Mouse (Mus musculus): ENCODE measurements around the gene Mip. TPM values are rescaled to one million over a fixed set of nuclear protein-coding genes. Genes with fewer than 3 reads are reported as not detected.

Gene Mip
- total RNA-seq (2012; rRNA removed): not detected in 2 replicates
- not detected in 2 replicates for total RNA-seq (2014; rRNA removed)
- polyA plus RNA-seq (2012; ENCODE audit: insufficient read length, low read depth): not detected in 2 replicates

- H3K27ac ChIP-seq (ENCODE audit: insufficient read depth, low read depth): no peak within 1 kb of the TSS
- H3K4me1 ChIP-seq (ENCODE audit: control insufficient read depth in 1 of 2, insufficient read depth in 2 of 2): peaks cover under 1 to 2% of the 10 kb centered on the region in 2 experiments; a peak in 3 of 4 replicates
- in situ Hi-C loops (cut with MboI; ENCODE audit: low pct_ligation_motif_present, low pct_unique_long_range_greater_than_20kb, low sequenced_read_pairs) (no loop called here), dilution Hi-C loops (cut with MboI; ENCODE audit: extremely low pct_ligation_motif_present, extremely low pct_unique_long_range_greater_than_20kb, low sequenced_read_pairs) (no loop called here)
- no peaks in the 10 kb centered on the region for H3K27me3 ChIP-seq (replicated peaks)
- no peak for DNase-seq (ENCODE audit: extremely low read depth)
- H3K36me3 ChIP-seq (replicated peaks in 1 of 2; ENCODE audit: control insufficient read depth in 1 of 2, insufficient read depth in 1 of 2, low read length in 1 of 2): no peaks in the 10 kb centered on the region
- H3K4me2 ChIP-seq (ENCODE audit: insufficient read depth, low read depth, poor library complexity, severe bottlenecking): no peak within 1 kb of the TSS
- no peak within 1 kb of the TSS for H3K4me3 ChIP-seq (replicated peaks in 1 of 3; ENCODE audit: low read depth in 2 of 3, low read length in 2 of 3, poor library complexity in 1 of 3)
- H3K79me2 ChIP-seq (replicated peaks; ENCODE audit: control insufficient read depth, extremely low read depth, insufficient read depth, poor library complexity, severe bottlenecking): no peaks in the 10 kb centered on the region
- no peak within 1 kb of the TSS for H3K9ac ChIP-seq (ENCODE audit: insufficient read depth, low read depth)
- H3K9me3 ChIP-seq (replicated peaks; ENCODE audit: low read length): no peaks in the 10 kb centered on the region
- TF ChIP-seq BHLHE40 (IDR thresholded peaks at IDR 0.05; ENCODE audit: low read depth, low read length) (no peak), ELF1 (IDR thresholded peaks at IDR 0.05; ENCODE audit: low read depth, low read length) (no peak), ZNF384 (IDR thresholded peaks at IDR 0.05; ENCODE audit: low read depth, low read length) (no peak), CHD1 (IDR thresholded peaks at IDR 0.05; ENCODE audit: low read depth, low read length) (no peak), CTCF (conservative IDR thresholded peaks at IDR 0.05 in 1 of 2, IDR thresholded peaks at IDR 0.05 in 1 of 2; ENCODE audit: low read depth in 2 of 2, low read length in 2 of 2) (no peak), ZMIZ1 (IDR thresholded peaks at IDR 0.05; ENCODE audit: low read depth, low read length) (no peak), ZKSCAN1 (IDR thresholded peaks at IDR 0.05; ENCODE audit: borderline replicate concordance, low read depth, low read length) (no peak), MAFK (IDR thresholded peaks at IDR 0.05; ENCODE audit: insufficient replicate concordance, low read length) (no peak), MXI1 (IDR thresholded peaks at IDR 0.05; ENCODE audit: low read depth, low read length) (no peak), POLR2A (IDR thresholded peaks at IDR 0.05; ENCODE audit: low read depth, low read length) (no peak), JUN (IDR thresholded peaks at IDR 0.05; ENCODE audit: insufficient read depth, low read depth, low read length) (no peak), MYC (IDR thresholded peaks at IDR 0.05; ENCODE audit: low read depth, low read length) (no peak)
Observed at GRCm38 (mm10) chr10:128225538-128225937, at the start of gene Mip. Gene Mip (plus strand): TSS chr10:128225838.

- H3K4me1 ChIP-seq (ENCODE audit: control insufficient read depth in 1 of 2, insufficient read depth in 2 of 2): peaks cover 3 to 23% of the 10 kb centered on the region in 2 experiments; a peak in 3 of 4 replicates
- H3K4me2 ChIP-seq (ENCODE audit: insufficient read depth, low read depth, poor library complexity, severe bottlenecking): peak overlapping the region; percentile 76
- H3K9ac ChIP-seq (ENCODE audit: insufficient read depth, low read depth): peak overlapping the region; percentile 58
- in situ Hi-C loops (cut with MboI; ENCODE audit: low pct_ligation_motif_present, low pct_unique_long_range_greater_than_20kb, low sequenced_read_pairs) (loop anchor here (25.0 kb wide), 1 partner anchor 239 kb away; no protein-coding TSS in a partner anchor), dilution Hi-C loops (cut with MboI; ENCODE audit: extremely low pct_ligation_motif_present, extremely low pct_unique_long_range_greater_than_20kb, low sequenced_read_pairs) (no loop called here)
- no peaks in the 10 kb centered on the region for H3K27me3 ChIP-seq (replicated peaks)
- peak overlapping the region; percentile 63 to 91 (median 72) for H3K4me3 ChIP-seq (replicated peaks in 1 of 3; ENCODE audit: low read depth in 2 of 3, low read length in 2 of 3, poor library complexity in 1 of 3)
- peaks cover 7% of the 10 kb centered on the region; the same call in 1 of the 2 replicates for H3K79me2 ChIP-seq (replicated peaks; ENCODE audit: control insufficient read depth, extremely low read depth, insufficient read depth, poor library complexity, severe bottlenecking)
- TF ChIP-seq JUND (conservative IDR thresholded peaks at IDR 0.05; ENCODE audit: low read depth, low read length) (peak; percentile 71), MAZ (IDR thresholded peaks at IDR 0.05; ENCODE audit: low read depth, low read length) (peak; percentile 95), BHLHE40 (IDR thresholded peaks at IDR 0.05; ENCODE audit: low read depth, low read length) (0 out of 2 replicates have a peak, but pooled peaks have one; percentile 38), MYC (IDR thresholded peaks at IDR 0.05; ENCODE audit: low read depth, low read length) (peak; percentile 72), EP300 (IDR thresholded peaks at IDR 0.05; ENCODE audit: low read length) (no peak), KAT2A (IDR thresholded peaks at IDR 0.05; ENCODE audit: insufficient replicate concordance, low read length) (no peak), IRF4 (IDR thresholded peaks at IDR 0.05; ENCODE audit: low read depth, low read length) (peak; percentile 75; the same call in 1 of the 2 replicates), MXI1 (IDR thresholded peaks at IDR 0.05; ENCODE audit: low read depth, low read length) (peak; percentile 24), JUN (IDR thresholded peaks at IDR 0.05; ENCODE audit: insufficient read depth, low read depth, low read length) (peak; percentile 37; the same call in 1 of the 2 replicates), POLR2A (IDR thresholded peaks at IDR 0.05; ENCODE audit: low read depth, low read length) (peak; percentile 48; the same call in 1 of the 2 replicates), TBP (conservative IDR thresholded peaks at IDR 0.05; ENCODE audit: low read depth, low read length) (peak; percentile 83), NELFE (IDR thresholded peaks at IDR 0.05; ENCODE audit: low read depth, low read length) (no peak), ZNF384 (IDR thresholded peaks at IDR 0.05; ENCODE audit: low read depth, low read length) (no peak; the same call in 1 of the 2 replicates), ZKSCAN1 (IDR thresholded peaks at IDR 0.05; ENCODE audit: borderline replicate concordance, low read depth, low read length) (no peak), E2F4 (IDR thresholded peaks at IDR 0.05; ENCODE audit: insufficient replicate concordance, low read depth, low read length) (0 out of 2 replicates have a peak, but pooled peaks have one; percentile 34), ETS1 (conservative IDR thresholded peaks at IDR 0.05; ENCODE audit: low read depth, low read length) (peak; percentile 64; the same call in 1 of the 2 replicates), SIN3A (IDR thresholded peaks at IDR 0.05; ENCODE audit: low read length) (peak; percentile 98), ELF1 (IDR thresholded peaks at IDR 0.05; ENCODE audit: low read depth, low read length) (no peak; the same call in 1 of the 2 replicates), HCFC1 (IDR thresholded peaks at IDR 0.05; ENCODE audit: low read depth, low read length) (peak; percentile 71), TCF12 (IDR thresholded peaks at IDR 0.05; ENCODE audit: low read depth, low read length) (peak; percentile 52; the same call in 1 of the 2 replicates), MEF2A (IDR thresholded peaks at IDR 0.05; ENCODE audit: borderline replicate concordance, low read depth, low read length) (peak; percentile 27; the same call in 1 of the 2 replicates)
- no peaks in the 10 kb centered on the region for H3K9me3 ChIP-seq (replicated peaks; ENCODE audit: low read length)
- no peaks in the 10 kb centered on the region for H3K36me3 ChIP-seq (replicated peaks in 1 of 2; ENCODE audit: control insufficient read depth in 1 of 2, insufficient read depth in 1 of 2, low read length in 1 of 2)
- peak; percentile 77 for DNase-seq (ENCODE audit: extremely low read depth)
- no peak overlapping the region for H3K27ac ChIP-seq (ENCODE audit: insufficient read depth, low read depth)
Observed at GRCm38 (mm10) chr10:128175996-128176755, 49.5 kb upstream of the Mip start.
